Mouse (Mus musculus) liver, embryonic 15.5 days (tissue): ENCODE data around the gene Larp4. TPM values are rescaled to one million over a fixed set of nuclear protein-coding genes. Genes with fewer than 3 reads are reported as not detected.
A peak's percentile ranks its signal among the peaks of the same experiment; 100 is the strongest.
"Not testable (repeated sequence)": the region's sequence is repeated elsewhere in the genome, so short reads cannot be mapped to it uniquely, and the experiment has no call there.

ENCODE experiments used
- ATAC-seq: fragments of 200-750 bp; cut with Nextera tagmentation; 2 replicates; pipeline ENCODE4 v1.8.0; 2017; ENCODE audit warnings: moderate number of reproducible peaks, mild to moderate bottlenecking, moderate library complexity; ENCODE audit not compliant: insufficient read depth
- H3K27ac ChIP-seq: fragments of 300-500 bp; sonication (generic); replicated peaks from 2 replicates; pipeline ENCODE4 v1.5.1; 2015; ENCODE audit warnings: mild to moderate bottlenecking, inconsistent platforms
- H3K27me3 ChIP-seq: fragments of 300-500 bp; sonication (generic); 2 replicates; pipeline ENCODE4 v1.6.1; 2015; ENCODE audit warnings: mild to moderate bottlenecking, inconsistent platforms
- H3K36me3 ChIP-seq: fragments of 300-500 bp; sonication (generic); replicated peaks from 2 replicates; pipeline ENCODE4 v1.6.1; 2015; ENCODE audit warnings: moderate library complexity, mild to moderate bottlenecking, inconsistent platforms
- H3K4me1 ChIP-seq: fragments of 300-500 bp; sonication (generic); replicated peaks from 2 replicates; pipeline ENCODE4 v1.6.1; 2015; ENCODE audit warnings: inconsistent platforms
- H3K4me2 ChIP-seq: fragments of 300-500 bp; sonication (generic); 2 replicates; pipeline ENCODE4 v1.6.1; 2015; ENCODE audit warnings: moderate library complexity, mild to moderate bottlenecking, inconsistent platforms
- H3K4me3 ChIP-seq: fragments of 300-500 bp; sonication (generic); replicated peaks from 2 replicates; pipeline ENCODE4 v1.5.1; 2015; ENCODE audit warnings: mild to moderate bottlenecking, inconsistent platforms
- H3K9ac ChIP-seq: fragments of 300-500 bp; sonication (generic); 2 replicates; pipeline ENCODE4 v1.6.1; 2015; ENCODE audit warnings: moderate library complexity, mild to moderate bottlenecking, inconsistent platforms
- H3K9me3 ChIP-seq: fragments of 300-500 bp; sonication (generic); replicated peaks from 2 replicates; pipeline ENCODE4 v1.6.1; 2016; ENCODE audit warnings: inconsistent platforms
- WGBS: fragments of 180-500 bp; shearing (Covaris S2); methylation state at CpG from one replicate; pipeline ENCODE4 v1.1.7; 2015; ENCODE audit warnings: mixed read lengths; ENCODE audit not compliant: insufficient replicate concordance; 5-methylcytosine and 5-hydroxymethylcytosine counted together
- polyA plus RNA-seq: library from polyadenylated mRNA; unstranded; fragments of >200 nt; fragmentation: Nextera tagmentation; extraction: Ambion mirVana; gene quantifications from 2 replicates; pipeline ENCODE4 v1.2.1, GENCODE M21; 2015

The Larp4 gene
- polyA plus RNA-seq = 15.0 and 15.9 TPM in 2 replicates

- H3K4me3 ChIP-seq, H3K4me2 ChIP-seq, ATAC-seq, H3K9ac ChIP-seq, H3K36me3 ChIP-seq, H3K27me3 ChIP-seq, H3K9me3 ChIP-seq: not testable (repeated sequence)
- Histone ChIP-seq H3K27ac (peak within 1 kb of the TSS; percentile 42), H3K4me1 (peaks cover 30% of the 10 kb centered on the region)
- WGBS = 74% methylated on average over 6 of the region's 6 CpGs
These were observed at the start of gene Larp4 for GRCm38 (mm10) chr15:99969765-99970164. Gene Larp4, plus strand, starts transcription at chr15:99970065.

- Histone ChIP-seq H3K36me3 (no peaks in the 10 kb centered on the region), H3K9me3 (no peaks in the 10 kb centered on the region), H3K9ac (no peak overlapping the region), H3K4me3 (no peak overlapping the region), H3K4me1 (no peaks in the 10 kb centered on the region), H3K4me2 (no peak overlapping the region), H3K27ac (no peak overlapping the region), H3K27me3 (no peaks in the 10 kb centered on the region)
- WGBS = 68% methylated on average over 8 of the region's 8 CpGs
- ATAC-seq = no peak
These were observed 38.6 kb upstream of the Larp4 start for GRCm38 (mm10) chr15:99931231-99931630.

- H3K27me3 ChIP-seq = no peaks in the 10 kb centered on the region
- H3K27ac ChIP-seq = no peak overlapping the region
- H3K9ac ChIP-seq = no peak overlapping the region
- H3K4me1 ChIP-seq = no peaks in the 10 kb centered on the region
- no peak for ATAC-seq
- H3K4me3 ChIP-seq = no peak overlapping the region
- WGBS = 21% methylated on average over 1 of the region's 1 CpGs
- no peak overlapping the region for H3K4me2 ChIP-seq
- no peaks in the 10 kb centered on the region for H3K9me3 ChIP-seq
- no peaks in the 10 kb centered on the region for H3K36me3 ChIP-seq
These were observed 35.4 kb upstream of the Larp4 start for GRCm38 (mm10) chr15:99934501-99934900.

GRCm38 (mm10) chr15:99936659-99937058 is 33.2 kb upstream of the Larp4 start:
- Histone ChIP-seq H3K4me1 (no peaks in the 10 kb centered on the region), H3K36me3 (no peaks in the 10 kb centered on the region), H3K9me3 (no peaks in the 10 kb centered on the region), H3K27me3 (no peaks in the 10 kb centered on the region), H3K27ac (no peak overlapping the region), H3K4me2 (no peak overlapping the region), H3K9ac (no peak overlapping the region), H3K4me3 (no peak overlapping the region)
- 78% methylated on average over 3 of the region's 3 CpGs for WGBS
- ATAC-seq = no peak

GRCm38 (mm10) chr15:99937841-99938240 is 32.0 kb upstream of the Larp4 start:
- H3K27ac ChIP-seq = no peak overlapping the region
- no peaks in the 10 kb centered on the region for H3K27me3 ChIP-seq
- WGBS = 63% methylated on average over 8 of the region's 8 CpGs
- H3K4me2 ChIP-seq = no peak overlapping the region
- H3K9ac ChIP-seq = no peak overlapping the region
- H3K4me3 ChIP-seq = no peak overlapping the region
- no peak for ATAC-seq
- no peaks in the 10 kb centered on the region for H3K4me1 ChIP-seq
- H3K36me3 ChIP-seq = no peaks in the 10 kb centered on the region
- no peaks in the 10 kb centered on the region for H3K9me3 ChIP-seq

DNA sequence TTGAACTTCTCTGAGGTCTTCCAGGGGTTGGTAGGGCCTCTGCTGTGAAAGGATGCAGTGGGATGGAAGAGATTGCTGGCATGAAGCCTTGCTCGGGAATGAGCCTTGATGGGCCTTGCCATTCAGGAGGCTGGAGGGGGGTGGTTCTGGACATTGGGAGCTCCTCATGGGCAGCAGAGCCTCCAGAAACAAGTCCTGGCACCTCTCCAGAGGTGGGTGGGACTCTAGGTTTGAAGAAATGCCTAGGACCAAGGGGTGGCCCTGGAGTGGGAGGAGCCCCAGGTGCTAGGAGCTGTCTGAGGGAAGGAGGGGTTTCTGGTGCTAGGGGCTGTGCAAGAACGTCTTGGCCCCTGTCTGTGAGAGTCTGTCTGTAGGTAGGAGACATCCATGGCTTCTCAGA is 29.4 kb upstream of the Larp4 start:
- ATAC-seq = no peak
- Histone ChIP-seq H3K27ac (no peak overlapping the region), H3K4me2 (no peak overlapping the region), H3K27me3 (no peaks in the 10 kb centered on the region), H3K9ac (no peak overlapping the region), H3K36me3 (no peaks in the 10 kb centered on the region), H3K9me3 (no peaks in the 10 kb centered on the region), H3K4me1 (no peaks in the 10 kb centered on the region), H3K4me3 (no peak overlapping the region)
- 47% methylated on average over 2 of the region's 2 CpGs for WGBS

- H3K27me3 ChIP-seq = no peaks in the 10 kb centered on the region
- H3K9ac ChIP-seq = no peak overlapping the region
- ATAC-seq = no peak
- H3K9me3 ChIP-seq = no peaks in the 10 kb centered on the region
- H3K4me1 ChIP-seq = no peaks in the 10 kb centered on the region
- H3K27ac ChIP-seq = no peak overlapping the region
- 59% methylated on average over 4 of the region's 4 CpGs for WGBS
- H3K4me3 ChIP-seq = no peak overlapping the region
- no peak overlapping the region for H3K4me2 ChIP-seq
- H3K36me3 ChIP-seq = no peaks in the 10 kb centered on the region
These were observed 28.8 kb upstream of the Larp4 start for GRCm38 (mm10) chr15:99940970-99941630.

DNA sequence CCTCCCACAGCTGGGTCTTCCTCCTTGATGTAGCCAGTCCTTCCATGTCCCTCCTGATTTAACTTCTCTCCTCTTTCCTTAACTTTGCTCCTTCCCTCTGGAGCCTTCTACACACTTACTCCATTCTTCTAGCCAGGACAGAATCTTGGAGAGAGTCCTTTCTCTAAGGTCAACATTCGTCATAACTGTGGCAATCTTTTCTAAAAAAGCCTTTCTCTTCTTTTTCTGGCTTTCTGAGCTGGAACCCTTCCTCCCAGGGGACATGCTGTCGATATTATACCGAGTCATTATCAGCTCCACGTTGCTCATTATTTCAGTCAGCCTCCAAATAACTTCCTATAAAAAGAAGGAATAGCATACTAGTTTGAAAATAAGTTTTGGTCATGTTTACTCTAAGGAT is 14.5 kb upstream of the Larp4 start:
- ATAC-seq = no peak
- Histone ChIP-seq H3K27ac (no peak overlapping the region), H3K4me3 (no peak overlapping the region), H3K4me2 (no peak overlapping the region), H3K9ac (no peak overlapping the region), H3K27me3 (no peaks in the 10 kb centered on the region), H3K9me3 (no peaks in the 10 kb centered on the region), H3K4me1 (no peaks in the 10 kb centered on the region), H3K36me3 (no peaks in the 10 kb centered on the region)
- 46% methylated on average over 4 of the region's 4 CpGs for WGBS

DNA sequence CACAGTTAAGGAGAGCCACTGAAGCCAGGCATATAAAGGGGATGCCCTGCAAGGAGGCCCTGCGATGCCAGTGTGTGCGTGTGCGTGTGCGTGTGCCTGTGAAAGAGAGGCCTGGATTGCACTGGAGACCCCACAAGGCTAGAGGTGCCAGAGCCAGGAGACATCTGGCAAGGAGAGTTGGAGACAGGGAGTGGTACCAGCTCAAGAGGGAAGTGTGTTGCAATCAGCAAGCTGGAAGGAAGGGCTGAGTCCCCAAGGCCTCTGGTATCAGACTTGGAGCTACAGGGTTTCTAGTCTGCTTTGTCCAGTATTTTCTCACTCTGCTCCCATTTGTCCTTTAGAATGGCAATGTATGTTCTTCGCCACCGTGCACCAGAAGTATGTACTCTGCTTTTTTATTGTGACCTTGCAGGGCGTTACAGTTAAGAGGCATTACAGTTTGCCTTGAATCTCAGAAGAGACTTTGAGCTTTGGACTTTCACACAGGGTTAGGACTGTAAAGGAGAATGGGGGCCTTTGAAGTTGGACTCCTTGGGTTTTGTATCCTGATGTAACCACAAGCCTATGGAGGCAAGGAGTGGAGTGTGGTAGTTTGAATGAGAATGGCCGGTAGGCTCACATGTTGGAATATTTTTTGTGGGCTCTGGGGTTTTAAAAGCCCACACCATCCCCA is 4.6 kb upstream of the Larp4 start:
- H3K4me3 ChIP-seq = no peak overlapping the region
- ATAC-seq = no peak

GRCm38 (mm10) chr15:99966961-99967360 is 2.9 kb upstream of the Larp4 start, which contains the start of gene Fam186a:
Gene Fam186a, minus strand, starts transcription at chr15:99967061.
- 58% methylated on average over 4 of the region's 4 CpGs for WGBS
- H3K4me1 ChIP-seq = peaks cover 19% of the 10 kb centered on the region
- H3K36me3 ChIP-seq = no peaks in the 10 kb centered on the region
- H3K9ac ChIP-seq = no peak within 1 kb of the TSS
- H3K4me3 ChIP-seq = no peak within 1 kb of the TSS
- no peaks in the 10 kb centered on the region for H3K27me3 ChIP-seq
- no peak within 1 kb of the TSS for H3K27ac ChIP-seq
- no peaks in the 10 kb centered on the region for H3K9me3 ChIP-seq
- no peak for ATAC-seq
- H3K4me2 ChIP-seq = no peak within 1 kb of the TSS

More for the DNA sequence above, 4.6 kb upstream of the Larp4 start:
- no peak overlapping the region for H3K4me2 ChIP-seq
- H3K9ac ChIP-seq = no peak overlapping the region
- H3K36me3 ChIP-seq = no peaks in the 10 kb centered on the region
- H3K27me3 ChIP-seq = no peaks in the 10 kb centered on the region
- no peak overlapping the region for H3K27ac ChIP-seq
- peaks cover 7% of the 10 kb centered on the region; the same call in 1 of the 2 replicates for H3K4me1 ChIP-seq
- H3K9me3 ChIP-seq = no peaks in the 10 kb centered on the region
- 68% methylated on average over 8 of the region's 8 CpGs for WGBS

DNA sequence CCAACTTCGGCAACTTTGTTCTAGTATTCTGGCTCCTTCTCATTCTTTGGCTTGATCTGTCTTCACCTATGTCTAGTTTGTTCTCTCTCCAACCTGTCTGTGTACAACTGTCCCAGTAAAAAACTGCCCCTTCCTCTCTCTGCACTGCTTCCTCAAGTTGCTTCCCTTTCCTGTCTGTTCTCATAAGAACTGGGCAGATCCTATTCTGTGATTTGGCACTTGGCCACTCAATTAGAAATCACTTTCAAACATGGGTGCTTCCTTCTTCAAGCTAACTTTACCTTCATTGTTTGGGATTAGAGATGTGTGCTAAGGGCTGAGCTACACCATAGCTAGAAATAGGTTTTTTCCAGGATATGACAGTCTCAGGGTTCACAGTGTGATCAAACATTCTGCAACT is 741 bp downstream of the Larp4 start:
- ATAC-seq = no peak
- 49% methylated on average over 1 of the region's 1 CpGs for WGBS

More for the DNA sequence above, 741 bp downstream of the Larp4 start:
- Histone ChIP-seq H3K36me3 (no peaks in the 10 kb centered on the region), H3K4me1 (peaks cover 30% of the 10 kb centered on the region), H3K9ac (no peak overlapping the region), H3K4me3 (no peak overlapping the region), H3K27me3 (no peaks in the 10 kb centered on the region), H3K4me2 (no peak overlapping the region), H3K9me3 (no peaks in the 10 kb centered on the region), H3K27ac (peak overlapping the region; percentile 42; the same call in 1 of the 2 replicates)
